Mouse (Mus musculus) adrenal gland, postnatal 36 days (tissue): ENCODE measurements around the gene Il23a. TPM values are rescaled to one million over a fixed set of nuclear protein-coding genes. Genes with fewer than 3 reads are reported as not detected.
"Not testable (repeated sequence)": the region's sequence is repeated elsewhere in the genome, so short reads cannot be mapped to it uniquely, and the experiment has no call there.

Experiments
- DNase-seq, 2 experiments: peaks; one replicate each; pipeline ENCODE4 v3.0.0; 2021; ENCODE audit warnings: mixed read lengths in 1 of 2
- total RNA-seq, 2 experiments: library from RNA; stranded (reverse); gene quantifications; 2 replicates each; pipeline ENCODE4 v1.2.3; 2021

Il23a gene
- total RNA-seq, 2 experiments from 2014 or later, result not detected

DNA sequence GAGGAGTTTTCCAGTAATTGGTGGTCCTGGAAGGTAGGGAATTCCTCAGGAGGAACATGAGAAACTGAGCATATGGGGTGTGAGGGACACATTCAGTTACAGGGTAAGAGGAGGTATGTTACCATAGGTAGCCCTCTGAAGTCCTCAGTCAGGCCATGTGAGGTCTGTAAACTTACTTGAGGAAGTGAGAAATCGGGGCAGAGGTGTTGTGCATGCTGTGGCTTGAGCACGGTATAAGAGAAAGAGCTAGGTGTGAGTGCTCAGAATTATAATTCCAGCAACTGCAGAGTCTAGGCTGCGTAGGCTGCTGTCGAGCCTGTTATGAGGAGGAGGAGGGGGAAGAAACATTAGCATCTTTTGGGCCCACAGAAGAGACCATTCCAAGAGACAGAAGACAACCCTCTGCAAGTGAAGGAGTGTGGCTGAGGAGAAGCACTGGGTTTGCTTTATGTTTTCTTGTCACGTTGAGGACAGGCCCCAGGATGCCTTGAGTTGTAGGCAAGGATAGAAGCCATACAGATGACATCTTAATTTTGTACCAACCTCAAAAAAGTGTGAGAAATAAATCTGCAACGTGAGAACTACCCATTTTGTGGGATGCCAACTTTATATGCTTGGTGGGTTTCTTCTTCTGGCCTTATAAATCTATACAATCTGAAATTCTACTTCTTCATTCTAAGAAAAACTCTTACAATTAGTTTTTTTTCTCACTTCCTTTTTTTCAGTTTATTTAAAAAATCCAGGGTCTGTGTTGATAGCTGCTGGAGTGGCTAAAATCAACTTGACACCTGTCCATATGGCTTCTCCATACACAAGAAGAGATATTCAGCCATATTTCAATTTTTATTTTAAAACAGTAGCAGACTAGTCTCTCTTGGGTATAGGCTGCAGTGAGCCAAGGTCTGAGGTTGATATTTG is 34.9 kb downstream of the Il23a start:
- DNase-seq, result no peak

DNA sequence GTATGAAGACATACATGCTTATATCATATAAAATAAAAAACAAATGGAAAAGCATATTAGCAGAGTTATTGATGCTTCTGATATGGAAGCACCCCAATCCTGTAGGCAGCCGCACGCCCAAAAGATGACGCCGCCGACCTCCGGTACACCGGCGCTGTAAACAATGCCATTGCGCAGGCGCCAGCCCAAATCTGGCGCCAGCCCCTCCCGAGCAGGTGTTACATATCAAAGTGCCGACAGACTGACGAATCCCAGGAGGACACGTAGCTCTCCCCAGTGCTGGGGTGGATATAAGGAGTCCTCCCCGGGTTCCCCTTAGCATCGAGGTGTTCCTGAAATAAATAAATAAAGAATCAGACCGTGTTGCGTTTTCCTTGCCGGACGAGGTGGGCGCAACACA is 36.3 kb downstream of the Il23a start:
- DNase-seq, result no peak

- DNase-seq, result not testable (repeated sequence)
Observed at GRCm38 (mm10) chr10:128260376-128260775, 38.2 kb downstream of the Il23a start.

DNA sequence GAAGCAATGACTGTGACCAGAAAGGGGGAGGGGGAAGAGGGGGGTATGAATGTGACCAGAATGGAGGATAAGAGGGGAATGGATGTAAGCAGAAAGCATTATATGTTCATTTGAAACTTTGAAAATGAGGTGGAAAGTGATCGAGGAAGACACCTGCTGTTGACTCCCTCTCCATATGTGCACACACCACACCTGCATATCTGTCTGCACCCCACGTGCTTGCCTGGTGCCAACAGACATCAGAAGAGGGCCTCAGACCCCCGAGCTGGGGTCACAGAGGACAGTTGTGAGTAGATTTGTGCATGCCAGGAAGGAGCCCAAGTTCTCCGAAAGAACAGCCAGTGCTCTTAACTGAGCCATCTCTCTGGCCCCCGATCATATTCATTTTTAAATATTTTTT is 38.6 kb downstream of the Il23a start:
- no peak for DNase-seq

DNA sequence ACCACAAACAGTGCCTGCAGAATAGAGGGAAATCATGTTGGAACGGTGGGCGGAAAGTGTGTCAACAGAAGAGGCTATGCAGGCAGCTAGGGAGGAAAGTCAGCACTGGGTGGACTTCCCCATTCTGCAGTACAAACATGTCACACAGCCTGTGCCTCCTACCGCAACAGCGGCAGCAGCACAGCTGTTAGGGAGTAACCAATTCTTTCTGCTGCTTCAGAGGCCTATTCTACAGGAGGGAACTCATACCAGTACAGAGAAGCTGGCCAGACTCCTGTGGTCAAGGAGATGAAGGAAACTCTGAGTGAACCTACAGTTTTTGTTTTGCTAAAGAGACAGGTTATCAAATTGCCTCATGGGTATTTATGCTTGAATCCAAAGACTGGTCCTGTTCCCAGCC is 39.6 kb downstream of the Il23a start:
- DNase-seq, result no peak

DNA sequence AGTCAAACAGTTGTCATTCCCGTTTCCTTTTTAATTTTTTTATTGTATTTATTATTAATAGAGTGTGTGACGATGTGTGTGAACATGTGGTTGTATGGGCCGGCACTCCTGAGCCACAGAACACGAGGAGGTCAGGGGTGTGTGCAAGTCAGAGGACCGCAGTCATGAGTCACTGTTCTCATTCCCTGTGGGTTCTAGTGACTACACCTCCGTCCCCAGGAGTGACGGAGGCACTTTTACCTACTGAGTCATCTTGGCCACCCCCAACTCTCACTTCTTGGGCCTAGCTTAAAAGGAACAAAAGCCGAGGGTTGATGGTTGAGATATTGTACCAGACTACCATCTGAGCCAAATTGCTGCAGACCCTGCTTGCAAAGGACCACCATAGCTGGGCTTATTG is 42.2 kb downstream of the Il23a start:
- no peak for DNase-seq

DNA sequence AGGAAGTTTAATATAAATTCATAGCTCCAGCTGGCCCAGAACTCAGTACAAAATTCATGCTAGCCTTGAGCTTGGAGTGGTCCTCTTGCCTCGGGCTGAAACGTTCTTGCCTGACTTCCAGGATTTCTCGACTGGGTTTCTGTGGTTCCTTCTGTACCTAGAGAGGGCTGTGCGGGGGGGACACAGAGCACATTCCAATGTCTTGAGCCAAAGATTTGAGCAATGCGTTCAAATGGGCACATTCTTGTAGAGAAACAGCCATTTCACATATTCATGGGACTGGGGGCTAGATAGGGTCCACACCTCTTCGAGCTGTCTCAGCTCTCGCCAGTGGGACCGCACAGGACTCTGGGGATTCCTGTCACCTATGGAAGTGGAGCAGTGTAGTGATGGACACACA is 42.6 kb downstream of the Il23a start:
- no peak for DNase-seq

DNA sequence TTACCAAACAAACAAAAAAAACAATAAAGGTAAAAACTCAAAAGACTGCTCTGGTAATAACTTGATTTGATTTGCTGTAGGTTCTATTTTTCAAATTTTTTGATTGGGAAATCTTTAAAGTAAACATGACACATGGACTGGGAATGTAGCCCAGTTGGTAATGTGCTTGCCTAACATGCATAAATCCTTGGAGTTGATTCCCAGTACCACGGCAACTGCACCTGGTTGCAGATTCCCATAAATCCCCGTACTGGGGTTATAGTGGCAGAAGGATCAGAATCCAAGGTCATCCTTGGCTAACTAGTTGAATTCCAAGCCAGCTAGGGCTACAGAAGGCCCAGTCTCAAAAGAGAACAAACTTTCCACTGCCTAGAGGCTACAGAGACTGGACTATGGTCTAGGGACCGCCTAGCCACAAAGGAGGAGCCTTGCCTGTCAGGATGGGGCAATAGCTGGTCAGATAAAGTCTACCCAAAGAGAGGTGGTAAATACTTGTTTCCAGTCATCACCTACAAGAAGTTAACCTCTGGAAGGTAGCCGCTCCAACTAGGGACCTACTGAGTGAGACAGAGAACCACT is 44.8 kb downstream of the Il23a start, which contains the start of gene Apon:
Gene Apon, plus strand, starts transcription at position 420 of the 579 bp plus-strand sequence.
- no peak for DNase-seq

DNA sequence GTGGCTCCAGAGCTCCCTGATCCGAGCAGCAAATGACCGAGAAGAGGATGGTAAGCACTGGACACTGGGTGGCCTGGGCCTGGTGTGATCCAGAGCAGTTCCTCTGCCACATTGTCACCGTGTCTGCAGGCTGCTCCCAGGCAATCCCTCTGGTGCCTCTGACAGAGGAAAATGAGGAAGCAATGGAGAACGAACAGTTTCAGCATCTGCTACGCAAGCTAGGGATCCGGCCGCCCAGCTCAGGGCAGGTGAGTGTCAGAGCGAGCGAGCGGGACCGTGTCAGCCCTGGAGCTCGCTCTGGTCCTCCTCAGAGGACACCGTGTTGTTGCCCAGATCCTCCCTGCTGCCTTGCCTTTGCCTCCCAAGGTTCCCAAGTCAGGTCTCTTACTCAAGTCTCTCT is 48.0 kb downstream of the Il23a start:
- no peak for DNase-seq

- DNase-seq, result peak in 1 of 2 experiments; percentile 47
Observed at GRCm38 (mm10) chr10:128247020-128247732, 51.4 kb downstream of the Il23a start.

Other genes with a start within 250 kb of the Il23a start
- 100 to 1,000 TPM; 182 to 237 TPM for gene Ptges3, start 239.8 kb downstream of the Il23a start, total RNA-seq
- 1,000 to 10,000 TPM; 2,942 to 3,172 TPM for gene Atp5b, start 215.5 kb downstream of the Il23a start, total RNA-seq
- 10 to 100 TPM; 43.6 to 50.3 TPM for gene Baz2a, start 207.2 kb downstream of the Il23a start, total RNA-seq
- gene Rbms2, start 118.5 kb downstream of the Il23a start, total RNA-seq, result 100 to 1,000 TPM in 1 of 2 experiments, 10 to 100 TPM in 1; 79.9 to 101 TPM
- 1 to 10 TPM; 1.2 to 2.4 TPM for gene Gls2, start 104.3 kb downstream of the Il23a start, total RNA-seq
- 10 to 100 TPM; 15.1 to 19.1 TPM for gene Spryd4, start 86.9 kb downstream of the Il23a start, total RNA-seq
- gene Mip, start 72.9 kb downstream of the Il23a start, total RNA-seq, result not detected
- 1 to 10 TPM; 7.6 to 8.8 TPM for gene Timeless, start 66.7 kb downstream of the Il23a start, total RNA-seq
- under 1 TPM in 1 of 2 experiments, not detected in 1; 0.23 TPM for gene Apon, start 44.7 kb downstream of the Il23a start, total RNA-seq
- 10 to 100 TPM in 1 of 2 experiments, 1 to 10 TPM in 1; 1.5 to 11.9 TPM for gene Apof, start 30.1 kb downstream of the Il23a start, total RNA-seq
- 10 to 100 TPM; 32.9 to 33.6 TPM for gene Stat2, start 28.2 kb downstream of the Il23a start, total RNA-seq
- 10 to 100 TPM; 17.7 to 19.6 TPM for gene Pan2, start 4.6 kb upstream of the Il23a start, total RNA-seq
- gene Cnpy2, start 23.7 kb upstream of the Il23a start, total RNA-seq, result 100 to 1,000 TPM; 170 to 204 TPM
- gene Cs, start 39.0 kb upstream of the Il23a start, total RNA-seq, result 100 to 1,000 TPM; 369 to 370 TPM
- gene Coq10a, start 70.2 kb upstream of the Il23a start, total RNA-seq, result 10 to 100 TPM; 70.3 to 83.5 TPM
- gene Ankrd52, start 78.4 kb upstream of the Il23a start, total RNA-seq, result 10 to 100 TPM; 56.4 to 70.6 TPM
- not detected for gene Slc39a5, start 102.5 kb upstream of the Il23a start, total RNA-seq
- gene Nabp2, start 112.7 kb upstream of the Il23a start, total RNA-seq, result 10 to 100 TPM; 71.4 to 73.6 TPM
- 10 to 100 TPM; 44.4 to 45.9 TPM for gene Rnf41, start 112.9 kb upstream of the Il23a start, total RNA-seq
- gene Smarcc2, start 160.5 kb upstream of the Il23a start, total RNA-seq, result 100 to 1,000 TPM in 1 of 2 experiments, 10 to 100 TPM in 1; 97.5 to 104 TPM
- gene Myl6, start 195.4 kb upstream of the Il23a start, total RNA-seq, result 100 to 1,000 TPM; 812 to 946 TPM
- 1 to 10 TPM; 5.6 to 6.1 TPM for gene Myl6b, start 199.9 kb upstream of the Il23a start, total RNA-seq
- gene Esyt1, start 227.1 kb upstream of the Il23a start, total RNA-seq, result 10 to 100 TPM; 22.7 to 28.8 TPM
- gene Zc3h10, start 249.0 kb upstream of the Il23a start, total RNA-seq, result 10 to 100 TPM; 11.9 to 15.2 TPM